Mouse (Mus musculus) myocyte (in vitro differentiated cells): ENCODE measurements around the gene Ncoa1. TPM values are rescaled to one million over a fixed set of nuclear protein-coding genes. Genes with fewer than 3 reads are reported as not detected.

Source experiments
- H3K27me3 ChIP-seq: one replicate; pipeline ENCODE4 v1.6.1; 2011; ENCODE audit not compliant: control insufficient read depth, insufficient read depth, insufficient read length
- H3K36me3 ChIP-seq: one replicate; pipeline ENCODE4 v1.6.1; 2011; ENCODE audit not compliant: control insufficient read depth, insufficient read depth
- H3K4me2 ChIP-seq: one replicate; pipeline ENCODE4 v1.6.1; 2011; ENCODE audit warnings: low read depth, control low read depth
- H3K4me3 ChIP-seq: one replicate; pipeline ENCODE4 v1.5.1; 2011; ENCODE audit warnings: mild to moderate bottlenecking, control low read depth, moderate library complexity
- H3K79me2 ChIP-seq: one replicate; pipeline ENCODE4 v1.6.1; 2011; ENCODE audit not compliant: control insufficient read depth, insufficient read depth
- H3ac ChIP-seq: one replicate; pipeline ENCODE4 v1.6.1; 2011; ENCODE audit not compliant: control insufficient read depth, insufficient read length
- CEBPB ChIP-seq: IDR thresholded peaks from 2 replicates; pipeline ENCODE4 v1.6.1; 2011; ENCODE audit warnings: mild to moderate bottlenecking, moderate library complexity; ENCODE audit not compliant: poor library complexity, insufficient read depth, severe bottlenecking
- E2F4 ChIP-seq: IDR thresholded peaks from one replicate; pipeline ENCODE4 v1.6.1; 2011; ENCODE audit warnings: mild to moderate bottlenecking, control low read depth, moderate library complexity; ENCODE audit not compliant: insufficient read depth
- MAX ChIP-seq: IDR thresholded peaks from one replicate; pipeline ENCODE4 v1.6.1; 2011; ENCODE audit warnings: low read depth, mild to moderate bottlenecking, control low read depth
- MYOD1 ChIP-seq, 3 experiments: IDR thresholded peaks; one replicate each; pipeline ENCODE4 v1.6.1; 2011; ENCODE audit warnings: control low read depth in 2 of 3, low read depth in 2 of 3, mild to moderate bottlenecking in 2 of 3, moderate library complexity in 1 of 3; ENCODE audit not compliant: insufficient read length in 2 of 3, control insufficient read depth in 1 of 3
- MYOG ChIP-seq, 3 experiments: IDR thresholded peaks; one replicate each; pipeline ENCODE4 v1.6.1; 2011; ENCODE audit warnings: control low read depth in 2 of 3, low read depth in 2 of 3, mild to moderate bottlenecking in 2 of 3; ENCODE audit not compliant: insufficient read length in 2 of 3, control insufficient read depth in 1 of 3, insufficient read depth in 1 of 3
- POLR2A ChIP-seq: IDR thresholded peaks from one replicate; pipeline ENCODE4 v1.6.1; 2011; ENCODE audit warnings: low read depth, mild to moderate bottlenecking, control low read depth, moderate library complexity; ENCODE audit not compliant: insufficient read length
- POLR2AphosphoS2 ChIP-seq: IDR thresholded peaks from one replicate; pipeline ENCODE4 v1.6.1; 2011; ENCODE audit warnings: low read depth, control low read depth; ENCODE audit not compliant: insufficient read length
- REST ChIP-seq: IDR thresholded peaks from one replicate; pipeline ENCODE4 v1.6.1; 2011; ENCODE audit warnings: mild to moderate bottlenecking, control low read depth, moderate library complexity; ENCODE audit not compliant: insufficient read depth, insufficient read length
- SRF ChIP-seq: IDR thresholded peaks from one replicate; pipeline ENCODE4 v1.6.1; 2011; ENCODE audit warnings: low read depth; ENCODE audit not compliant: control insufficient read depth, insufficient read length
- TCF12 ChIP-seq: IDR thresholded peaks from one replicate; pipeline ENCODE4 v1.6.1; 2011; ENCODE audit warnings: mild to moderate bottlenecking, control low read depth; ENCODE audit not compliant: poor library complexity, insufficient read depth, severe bottlenecking
- TCF3 ChIP-seq: IDR thresholded peaks from one replicate; pipeline ENCODE4 v1.6.1; 2011; ENCODE audit warnings: low read depth, control low read depth; ENCODE audit not compliant: insufficient read length
- USF1 ChIP-seq: IDR thresholded peaks from one replicate; pipeline ENCODE4 v1.6.1; 2011; ENCODE audit warnings: low read depth, mild to moderate bottlenecking, control low read depth, moderate library complexity
- polyA plus RNA-seq: library from polyadenylated mRNA; unstranded; fragments of >200 nt; fragmentation: generic; extraction: Trizol; gene quantifications from one replicate; pipeline ENCODE4 v1.2.1, GENCODE M21; 2012; ENCODE audit warnings: missing spikeins

Gene Ncoa1
- polyA plus RNA-seq, 1 experiment = 7.1 TPM

GRCm38 (mm10) chr12:4436198-4436597, 40.8 kb downstream of the Ncoa1 start:
- H3K4me2 ChIP-seq = no peak overlapping the region
- no peaks in the 10 kb centered on the region for H3K36me3 ChIP-seq
- peaks cover 4% of the 10 kb centered on the region for H3K79me2 ChIP-seq
- H3K27me3 ChIP-seq = no peaks in the 10 kb centered on the region
- H3K4me3 ChIP-seq = no peak overlapping the region
- no peak overlapping the region for H3ac ChIP-seq
- no peak for TF ChIP-seq TCF12
- TF ChIP-seq USF1 = no peak
- TF ChIP-seq TCF3 = no peak
- no peak for TF ChIP-seq POLR2AphosphoS2
- no peak for TF ChIP-seq MAX
- no peak for TF ChIP-seq E2F4
- no peak for TF ChIP-seq CEBPB
- TF ChIP-seq SRF = no peak
- TF ChIP-seq MYOD1 (IDR thresholded peaks at IDR 0.05; ENCODE audit: control insufficient read depth in 1 of 3, insufficient read length in 2 of 3, low read depth in 2 of 3) = no peak
- no peak for TF ChIP-seq REST
- TF ChIP-seq POLR2A = no peak
- TF ChIP-seq MYOG (IDR thresholded peaks at IDR 0.05; ENCODE audit: control insufficient read depth in 1 of 3, insufficient read depth in 1 of 3, insufficient read length in 2 of 3, low read depth in 2 of 3) = no peak

GRCm38 (mm10) chr12:4433549-4433948, 43.4 kb downstream of the Ncoa1 start:
- H3K27me3 ChIP-seq = no peaks in the 10 kb centered on the region
- H3K36me3 ChIP-seq = no peaks in the 10 kb centered on the region
- peaks cover 4% of the 10 kb centered on the region for H3K79me2 ChIP-seq
- H3ac ChIP-seq = no peak overlapping the region
- H3K4me3 ChIP-seq = no peak overlapping the region
- TF ChIP-seq MYOG (IDR thresholded peaks at IDR 0.05; ENCODE audit: control insufficient read depth in 1 of 3, insufficient read depth in 1 of 3, insufficient read length in 2 of 3, low read depth in 2 of 3) = no peak
- TF ChIP-seq CEBPB = no peak
- TF ChIP-seq POLR2A = no peak
- TF ChIP-seq USF1 = no peak
- no peak for TF ChIP-seq MAX
- TF ChIP-seq POLR2AphosphoS2 = no peak
- no peak for TF ChIP-seq REST
- TF ChIP-seq TCF3 = no peak
- TF ChIP-seq E2F4 = no peak
- TF ChIP-seq SRF = no peak
- TF ChIP-seq MYOD1 (IDR thresholded peaks at IDR 0.05; ENCODE audit: control insufficient read depth in 1 of 3, insufficient read length in 2 of 3, low read depth in 2 of 3) = no peak
- TF ChIP-seq TCF12 = no peak
- H3K4me2 ChIP-seq = no peak overlapping the region

GRCm38 (mm10) chr12:4431978-4432377, 45.0 kb downstream of the Ncoa1 start:
- Histone ChIP-seq H3K4me2 (no peak overlapping the region), H3K36me3 (no peaks in the 10 kb centered on the region), H3K27me3 (no peaks in the 10 kb centered on the region), H3K79me2 (peaks cover 4% of the 10 kb centered on the region), H3K4me3 (no peak overlapping the region), H3ac (no peak overlapping the region)
- no peak for TF ChIP-seq MYOG (IDR thresholded peaks at IDR 0.05; ENCODE audit: control insufficient read depth in 1 of 3, insufficient read depth in 1 of 3, insufficient read length in 2 of 3, low read depth in 2 of 3)

- no peak for TF ChIP-seq TCF12
- no peak for TF ChIP-seq POLR2A
- TF ChIP-seq SRF = no peak
- TF ChIP-seq REST = no peak
- no peak for TF ChIP-seq USF1
- no peak for TF ChIP-seq MAX
- no peak for TF ChIP-seq CEBPB
- no peak for TF ChIP-seq POLR2AphosphoS2
- no peak for TF ChIP-seq E2F4
- TF ChIP-seq MYOD1 (IDR thresholded peaks at IDR 0.05; ENCODE audit: control insufficient read depth in 1 of 3, insufficient read length in 2 of 3, low read depth in 2 of 3) = no peak
- no peak for TF ChIP-seq MYOG (IDR thresholded peaks at IDR 0.05; ENCODE audit: control insufficient read depth in 1 of 3, insufficient read depth in 1 of 3, insufficient read length in 2 of 3, low read depth in 2 of 3)
- no peak for TF ChIP-seq TCF3
- Histone ChIP-seq H3K4me3 (no peak overlapping the region), H3K4me2 (peak overlapping the region; percentile 19)
These were observed 46.7 kb downstream of the Ncoa1 start for GRCm38 (mm10) chr12:4430061-4430825.

GRCm38 (mm10) chr12:4418824-4419223, 58.2 kb downstream of the Ncoa1 start:
- H3K4me2 ChIP-seq = no peak overlapping the region
- no peak overlapping the region for H3ac ChIP-seq
- H3K4me3 ChIP-seq = no peak overlapping the region
- no peaks in the 10 kb centered on the region for H3K27me3 ChIP-seq
- H3K36me3 ChIP-seq = no peaks in the 10 kb centered on the region
- no peaks in the 10 kb centered on the region for H3K79me2 ChIP-seq
- TF ChIP-seq REST (no peak), CEBPB (no peak), TCF12 (no peak), MAX (no peak), POLR2AphosphoS2 (no peak), POLR2A (no peak), USF1 (no peak), E2F4 (no peak), SRF (no peak), MYOD1 (IDR thresholded peaks at IDR 0.05; ENCODE audit: control insufficient read depth in 1 of 3, insufficient read length in 2 of 3, low read depth in 2 of 3) (no peak), MYOG (IDR thresholded peaks at IDR 0.05; ENCODE audit: control insufficient read depth in 1 of 3, insufficient read depth in 1 of 3, insufficient read length in 2 of 3, low read depth in 2 of 3) (no peak), TCF3 (no peak)

More at GRCm38 (mm10) chr12:4430061-4430825, 46.7 kb downstream of the Ncoa1 start:
- H3ac ChIP-seq = no peak overlapping the region
- no peaks in the 10 kb centered on the region for H3K36me3 ChIP-seq
- H3K79me2 ChIP-seq = no peaks in the 10 kb centered on the region
- no peaks in the 10 kb centered on the region for H3K27me3 ChIP-seq
